Mouse (Mus musculus) monocyte, adult 5-6 weeks (primary cell): Measurements from ENCODE around the gene BC034090. TPM values are rescaled to one million over a fixed set of nuclear protein-coding genes. Genes with fewer than 3 reads are reported as not detected.

Experiments used
- ATAC-seq: fragments of 153-309, 156-312 bp; replicated peaks from 2 replicates; pipeline ENCODE4 v1.8.0; 2017; ENCODE audit warnings: mild to moderate bottlenecking; ENCODE audit not compliant: low TSS enrichment, insufficient number of reproducible peaks, severe bottlenecking, poor library complexity, low FRiP score
- total RNA-seq: library from RNA; stranded (forward); fragments of 200-1000, 200-491, 200-594 nt; gene quantifications from 3 replicates; pipeline ENCODE4 v1.2.3, GENCODE M21; 2017

BC034090 gene
- total RNA-seq, 1 experiment from 2014 or later, result 0.48 TPM

DNA sequence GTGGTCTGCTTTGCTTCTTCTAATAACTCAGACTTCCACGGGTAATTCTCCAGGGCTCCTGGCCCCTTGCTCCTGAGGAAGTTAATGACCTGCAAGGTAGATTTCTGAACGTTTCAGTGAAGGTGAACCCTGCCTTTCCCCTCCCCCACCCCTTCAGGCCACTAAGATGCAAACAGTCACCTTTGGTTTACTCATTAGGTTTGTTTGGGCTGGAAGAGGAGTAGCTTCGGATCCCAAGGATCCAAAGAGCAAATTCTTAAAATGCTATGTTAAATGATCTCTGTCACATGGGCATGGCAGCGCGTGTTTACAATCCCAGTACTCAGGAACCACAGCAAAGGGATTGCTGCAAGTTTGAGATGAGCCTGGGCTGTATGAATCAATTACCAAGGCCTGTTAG, 3.2 kb upstream of the BC034090 start:
- no peak for ATAC-seq

DNA sequence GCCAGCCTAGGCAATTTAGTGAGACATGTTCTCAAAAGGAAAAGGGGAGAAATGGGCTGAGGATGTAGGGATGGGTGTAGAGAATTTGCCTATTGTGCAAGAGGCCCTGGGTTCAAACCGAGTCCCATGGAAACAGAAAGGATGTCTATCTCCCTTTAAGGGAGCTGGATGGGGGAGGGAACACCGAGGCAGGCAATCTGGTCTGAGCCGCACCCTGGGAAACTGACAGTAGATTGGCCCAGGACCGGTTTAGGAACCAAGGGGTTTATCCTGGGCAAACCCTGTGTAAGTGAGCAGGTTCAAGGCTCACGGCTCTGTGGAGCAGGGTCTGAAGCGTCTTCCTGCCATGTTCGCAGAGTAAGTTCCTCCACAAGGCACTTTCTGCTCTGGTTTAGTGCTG, 1.3 kb upstream of the BC034090 start:
- no peak for ATAC-seq

DNA sequence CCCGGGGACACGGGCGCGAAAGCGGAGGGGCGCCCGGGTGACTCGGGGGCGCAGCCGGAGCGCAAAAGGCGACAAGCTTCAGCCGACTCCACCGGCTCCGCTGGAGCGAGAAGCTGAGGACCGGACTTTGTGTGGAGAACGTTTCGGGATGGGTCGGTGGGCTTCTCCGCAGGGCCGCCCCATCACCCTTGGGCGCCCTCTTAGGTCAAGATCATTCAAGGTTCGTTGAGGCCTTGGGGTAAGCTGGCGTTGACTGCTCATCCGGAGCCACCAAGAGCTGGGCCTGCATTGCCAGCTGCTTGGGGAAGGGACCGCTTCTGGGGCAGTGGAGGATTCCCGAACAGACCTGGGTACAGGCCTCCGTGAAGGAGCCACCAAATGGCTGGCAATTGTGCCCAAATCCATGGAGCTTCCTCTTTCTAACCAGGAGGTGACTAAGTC, 547 bp upstream of the BC034090 start:
- ATAC-seq, result no peak

DNA sequence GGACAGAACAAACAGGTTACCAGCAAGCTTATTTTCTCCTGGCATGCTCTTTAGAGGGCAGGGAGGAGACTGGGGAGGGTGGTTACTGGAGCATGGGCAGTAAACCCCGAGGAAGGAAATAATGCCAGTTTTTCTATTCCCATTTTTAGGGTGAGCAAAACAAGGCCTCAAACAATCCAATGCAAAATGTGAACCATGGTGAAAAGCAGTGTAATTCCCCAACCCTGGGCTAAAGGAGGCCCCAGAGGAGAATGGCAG, 1.8 kb downstream of the BC034090 start:
- no peak for ATAC-seq

DNA sequence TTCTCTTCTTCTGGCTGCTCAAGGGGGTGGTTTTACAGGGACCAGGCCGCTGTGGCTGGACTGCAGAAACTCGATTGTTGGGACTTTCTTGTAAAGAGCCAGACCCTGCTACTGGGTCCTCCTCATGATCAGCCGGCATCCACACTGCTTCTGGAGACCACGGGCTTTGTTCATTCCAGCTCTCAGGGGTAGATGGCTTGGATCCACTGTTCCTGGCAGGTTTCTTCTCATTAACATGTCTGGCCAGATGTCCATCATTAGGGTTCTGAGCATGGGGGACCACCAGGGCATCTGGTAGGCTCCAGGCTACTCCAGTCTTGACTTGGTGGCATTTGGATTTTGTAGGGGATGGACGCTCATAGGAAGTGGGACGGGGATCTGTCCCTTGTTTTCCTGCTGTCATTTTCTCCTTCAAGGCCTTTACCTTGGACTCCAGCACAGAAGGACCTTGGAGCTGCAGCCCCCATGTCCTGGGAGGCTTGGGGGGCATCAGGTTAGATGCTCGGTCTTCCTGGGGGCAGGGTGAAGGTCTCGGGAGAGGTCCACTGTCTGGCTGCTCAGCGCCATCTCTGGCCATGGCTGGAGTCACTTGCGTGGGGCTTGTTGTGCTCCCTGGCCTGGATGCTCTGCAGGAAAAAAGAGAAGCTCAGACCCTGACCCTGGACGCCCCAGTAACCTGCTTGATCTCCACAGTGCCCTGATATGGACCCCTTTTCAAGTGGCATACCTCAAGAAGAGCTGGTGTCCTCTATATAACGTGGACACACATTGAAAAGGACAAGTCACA, 2.4 kb downstream of the BC034090 start:
- ATAC-seq, result no peak

DNA sequence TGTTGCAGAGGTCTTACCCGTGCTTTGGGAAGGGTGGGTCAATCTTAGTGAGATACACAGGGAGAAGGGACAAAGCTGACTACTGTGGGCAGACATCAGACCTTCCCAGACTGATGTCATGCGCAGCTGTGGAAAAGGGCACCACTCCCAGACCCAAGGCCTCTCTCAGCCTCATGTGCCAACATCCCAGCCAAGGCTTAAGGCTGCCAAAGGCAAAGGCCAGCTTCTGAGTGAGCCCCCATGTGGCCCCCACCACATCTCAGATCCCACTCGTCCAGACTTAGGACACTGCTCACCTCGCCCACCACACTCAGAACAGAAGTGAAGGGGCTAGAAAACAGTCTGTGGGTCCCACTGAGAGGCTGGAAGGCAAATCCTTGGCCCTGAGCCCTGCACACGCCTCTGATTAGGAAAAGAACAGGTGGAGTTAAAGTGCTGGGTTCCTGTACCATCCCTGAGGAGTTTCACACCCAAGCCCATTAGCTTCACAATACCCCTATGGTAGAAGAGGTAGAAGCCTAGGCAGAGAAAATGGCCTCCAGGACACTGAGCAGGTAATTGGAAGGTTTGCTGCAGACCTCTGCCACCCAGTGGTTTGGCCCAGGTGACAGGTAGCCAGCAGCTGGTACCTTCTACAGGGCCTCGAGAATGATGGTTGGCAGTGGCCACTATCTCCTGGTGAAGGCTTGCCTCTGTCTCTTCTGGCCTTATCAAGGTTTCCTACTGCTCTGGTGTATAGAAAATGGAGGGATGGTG, 4.1 kb downstream of the BC034090 start:
- ATAC-seq, result no peak

DNA sequence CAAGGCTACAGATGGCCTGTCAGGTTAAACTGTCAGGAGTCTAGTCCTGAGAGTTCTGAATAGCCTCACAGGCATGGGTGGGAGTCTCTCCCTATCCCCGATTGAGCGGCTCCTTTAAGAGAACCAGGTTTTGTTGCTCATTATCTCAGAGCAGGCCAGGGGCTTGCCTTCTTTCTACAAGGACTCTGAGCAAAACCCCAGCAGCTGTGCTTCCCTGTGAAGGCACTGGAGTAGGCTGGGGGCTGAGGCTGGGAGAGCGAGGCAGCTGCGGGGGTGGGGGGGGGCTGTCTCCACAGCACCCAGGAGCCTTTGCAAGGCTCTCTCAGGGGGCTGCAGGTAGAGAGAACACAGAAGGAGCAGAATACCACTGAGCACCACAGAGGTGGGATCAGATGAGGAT, 5.1 kb downstream of the BC034090 start:
- ATAC-seq, result no peak

DNA sequence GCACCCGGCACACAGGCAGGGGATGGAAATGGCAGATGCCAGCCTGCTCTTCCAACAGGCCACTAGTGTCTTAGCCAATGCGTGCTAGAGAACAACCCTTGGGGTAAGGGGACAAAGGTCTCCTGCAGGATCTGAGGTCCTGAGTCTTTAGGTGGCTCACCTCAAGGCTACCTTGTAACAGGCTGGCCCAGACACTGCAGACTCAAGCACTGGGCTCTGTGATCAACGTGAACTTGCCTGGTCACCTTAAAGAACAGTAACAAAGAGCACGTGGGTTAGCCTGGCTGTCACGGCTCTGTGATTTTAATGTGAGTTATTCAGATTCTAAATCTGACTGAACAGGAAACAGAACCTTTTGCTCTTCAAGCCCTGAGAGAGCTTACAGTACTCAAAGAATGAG, 6.1 kb downstream of the BC034090 start:
- no peak for ATAC-seq

DNA sequence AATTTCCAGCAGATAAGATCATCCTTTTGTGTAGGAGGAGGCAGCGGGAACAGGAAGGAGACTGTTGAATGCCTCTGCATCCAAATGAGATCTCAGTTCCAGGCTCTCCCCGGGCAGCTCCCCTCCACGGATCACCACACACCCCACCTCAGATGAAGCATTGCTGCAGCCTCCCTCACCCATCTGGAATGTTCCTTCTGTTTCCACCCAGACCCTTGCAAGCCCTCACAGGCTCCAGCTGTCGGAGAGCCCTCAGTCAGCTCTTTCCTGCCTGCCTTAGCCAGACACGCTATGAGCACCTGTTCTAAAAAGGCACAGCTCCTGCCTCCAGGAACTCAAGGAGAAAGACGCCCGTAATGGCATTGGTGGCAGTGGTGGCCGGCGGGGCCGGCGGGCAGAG, 6.9 kb downstream of the BC034090 start:
- no peak for ATAC-seq

DNA sequence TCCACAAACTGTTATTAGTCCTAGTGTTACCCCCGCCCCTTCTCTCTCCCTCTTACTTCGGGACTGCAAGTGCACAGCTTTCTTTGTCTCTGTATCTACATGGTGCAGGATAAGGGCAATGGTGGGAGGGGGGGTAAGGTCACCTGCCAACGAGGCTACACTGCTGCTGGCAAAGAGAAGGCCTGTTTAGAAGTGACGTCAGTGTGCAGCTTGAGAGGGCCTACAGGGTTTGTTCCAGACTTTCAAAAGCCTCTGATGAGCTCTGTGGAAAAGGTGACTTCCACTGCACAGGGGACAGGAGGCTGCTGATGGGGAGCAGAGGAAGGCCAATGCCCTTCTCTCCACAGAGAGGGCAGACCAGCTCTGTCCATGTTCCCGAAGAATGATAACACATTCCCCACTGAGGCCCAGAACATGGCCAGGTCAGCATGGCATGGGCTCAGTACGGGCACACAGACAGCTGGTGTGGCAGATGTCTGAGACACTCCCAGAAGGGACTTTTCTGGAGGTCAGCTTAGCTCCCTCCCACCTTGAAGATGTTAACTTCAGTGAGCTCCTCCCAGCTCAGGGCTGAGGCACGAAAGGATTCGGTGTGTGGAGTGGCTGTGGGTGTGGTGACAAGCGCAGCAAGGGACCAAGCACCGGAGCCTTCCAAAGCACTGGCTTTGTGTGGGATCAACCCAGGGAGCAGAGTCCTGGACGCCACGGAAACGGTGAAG, 7.8 kb downstream of the BC034090 start:
- ATAC-seq, result no peak

DNA sequence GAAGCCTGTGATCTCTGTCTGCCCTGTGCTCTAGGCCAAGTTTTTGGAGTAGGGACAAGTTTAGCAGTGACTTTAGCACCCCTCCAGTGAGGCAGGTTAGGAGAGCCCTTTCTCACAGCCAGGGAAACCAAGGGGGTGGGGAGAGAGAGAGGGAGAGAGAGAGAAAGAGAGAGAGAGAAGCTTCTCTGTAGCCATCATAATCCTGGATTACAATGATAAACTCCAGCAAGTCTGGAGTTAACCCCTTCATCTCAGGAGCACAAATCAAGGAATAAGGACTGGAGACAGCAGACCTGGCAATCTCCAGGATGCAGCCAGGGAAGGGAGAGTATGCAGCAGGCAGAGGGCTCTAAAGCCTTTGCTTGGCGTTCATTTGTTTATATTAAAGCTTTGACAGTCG, 8.6 kb downstream of the BC034090 start:
- ATAC-seq, result no peak

DNA sequence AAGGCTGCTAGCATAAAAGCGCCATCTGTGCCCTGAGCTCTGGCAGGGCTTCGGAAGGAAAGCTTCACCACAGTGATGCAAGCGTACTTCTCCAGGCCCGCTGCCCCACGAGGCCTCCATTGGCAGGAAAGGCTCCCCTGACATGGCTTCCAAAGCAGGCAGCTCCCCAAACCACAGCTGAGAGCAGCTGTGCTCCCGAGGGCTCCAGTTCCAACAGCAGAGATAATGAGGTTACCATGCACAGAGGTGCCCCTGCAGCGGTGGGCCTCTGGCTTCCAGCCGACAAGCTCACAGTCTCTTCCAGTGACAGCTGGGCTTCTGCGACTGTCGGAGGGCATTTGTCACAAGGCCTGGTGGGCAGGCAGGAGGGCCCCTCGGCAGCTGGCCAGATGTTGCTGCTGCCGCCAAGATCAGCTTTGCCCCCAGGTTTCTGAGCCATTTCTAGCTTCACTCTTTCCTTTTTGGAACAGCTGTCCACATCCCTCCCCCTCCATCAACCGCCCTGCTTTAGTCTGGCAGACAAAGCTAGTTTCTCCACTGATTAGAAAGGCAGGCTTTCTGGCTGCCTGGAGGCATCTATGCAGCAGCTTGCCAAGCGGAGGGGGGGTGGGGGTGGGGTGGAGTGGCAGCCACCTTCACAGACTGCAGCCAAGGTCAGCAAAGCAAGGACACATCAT, 10.2 kb downstream of the BC034090 start:
- no peak for ATAC-seq

DNA sequence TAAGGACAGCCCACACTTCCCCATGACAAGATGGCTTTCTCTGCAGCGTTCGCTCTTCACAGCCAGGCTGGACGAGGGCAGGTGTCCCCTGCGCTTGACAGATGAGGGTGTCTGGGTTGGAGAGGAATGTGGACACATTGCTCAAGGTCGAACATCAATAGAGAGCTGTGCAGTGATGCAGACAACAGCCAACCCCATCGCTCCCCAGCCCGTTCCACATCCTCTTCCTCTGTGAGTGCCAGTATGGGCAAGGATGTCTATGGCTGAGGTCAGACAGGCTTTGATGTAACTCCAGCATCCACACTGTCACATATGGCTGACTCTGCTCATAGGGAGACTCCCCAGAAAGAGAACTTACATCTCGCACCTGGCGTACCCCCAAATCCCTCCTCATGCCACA, 10.9 kb downstream of the BC034090 start:
- ATAC-seq, result no peak

DNA sequence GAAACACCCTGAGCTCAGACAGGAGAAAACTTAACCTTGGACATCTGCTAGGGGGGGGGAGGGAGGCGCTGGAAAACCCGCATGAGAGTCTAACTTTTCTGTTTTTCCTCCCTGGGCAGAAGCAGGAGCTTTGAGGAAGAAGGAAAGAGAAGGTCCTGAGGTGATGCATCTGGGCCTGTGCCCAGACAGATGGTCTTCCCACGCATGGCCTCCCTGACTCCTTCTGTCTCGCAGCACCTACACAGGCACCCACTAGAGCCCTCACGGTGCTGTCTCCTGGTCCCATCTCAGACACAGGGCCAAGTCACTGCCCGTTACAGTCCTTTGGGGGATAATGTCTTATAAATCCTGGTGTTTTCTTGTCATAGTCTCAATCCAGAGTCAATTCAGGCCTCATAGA, 11.5 kb downstream of the BC034090 start:
- ATAC-seq, result no peak

DNA sequence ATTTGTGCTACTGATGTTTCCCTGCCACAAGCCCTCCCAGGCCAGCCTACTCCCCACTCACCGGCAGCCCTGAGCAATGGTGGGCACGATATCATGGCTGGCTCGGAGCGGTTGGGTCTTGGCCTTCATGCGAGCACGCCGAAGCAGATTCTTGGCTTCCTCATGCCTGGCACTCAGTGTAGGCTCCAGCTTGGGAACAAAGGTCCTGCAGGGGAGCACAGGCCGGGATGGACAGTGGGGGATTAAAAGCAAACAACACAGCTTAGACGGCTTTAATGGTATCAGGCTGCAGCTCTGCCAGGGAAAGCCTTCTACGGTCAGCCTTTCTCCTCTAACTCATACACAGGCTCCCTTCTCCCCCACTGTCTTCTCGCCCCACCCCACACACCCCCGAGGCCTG, 11.9 kb downstream of the BC034090 start:
- ATAC-seq, result no peak

DNA sequence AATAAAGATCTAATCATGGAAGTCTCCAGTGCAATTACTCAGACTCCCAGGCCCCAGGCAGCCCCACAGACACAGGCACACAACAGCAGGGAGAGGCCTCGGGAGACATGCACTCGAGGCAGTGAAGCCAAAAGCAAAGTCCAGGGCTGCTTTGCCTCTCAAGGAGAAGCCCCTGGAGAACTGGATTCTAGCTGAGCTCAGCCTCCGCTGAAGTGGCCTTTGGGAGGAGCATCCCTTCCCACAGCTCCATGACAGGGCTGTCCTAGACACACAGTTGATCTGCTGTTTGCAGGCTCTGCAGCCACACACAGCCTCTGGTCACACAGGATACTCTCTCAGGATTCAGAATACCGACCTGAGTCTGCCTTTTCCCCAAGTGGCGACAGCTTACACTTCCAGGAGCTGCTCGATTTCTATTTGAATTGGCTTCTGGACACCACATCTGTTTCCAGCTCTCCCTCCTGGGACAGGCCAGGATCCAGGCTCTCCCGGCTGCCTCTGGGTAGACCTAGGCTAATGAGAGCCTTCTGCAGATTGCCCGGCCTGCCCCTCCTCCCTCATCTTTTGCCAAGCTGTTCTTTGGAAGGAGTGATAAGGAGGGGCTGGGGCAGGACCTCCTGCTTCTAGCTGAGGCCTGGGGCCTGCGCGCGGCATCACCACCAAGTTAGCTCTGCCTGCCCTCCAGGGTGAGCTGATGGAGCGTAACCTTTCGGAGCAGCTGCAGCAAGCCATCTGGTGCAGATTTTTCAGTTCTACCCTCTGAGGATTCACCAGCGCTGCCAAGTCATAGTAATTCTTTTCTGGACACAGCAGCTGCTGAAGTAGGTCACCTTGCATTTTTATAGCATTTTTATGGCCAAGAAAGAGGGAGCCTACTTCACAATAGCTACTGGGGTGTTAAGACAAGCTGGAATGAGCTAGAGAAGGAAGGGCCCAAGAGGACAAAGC, 14.5 kb downstream of the BC034090 start:
- ATAC-seq, result no peak

DNA sequence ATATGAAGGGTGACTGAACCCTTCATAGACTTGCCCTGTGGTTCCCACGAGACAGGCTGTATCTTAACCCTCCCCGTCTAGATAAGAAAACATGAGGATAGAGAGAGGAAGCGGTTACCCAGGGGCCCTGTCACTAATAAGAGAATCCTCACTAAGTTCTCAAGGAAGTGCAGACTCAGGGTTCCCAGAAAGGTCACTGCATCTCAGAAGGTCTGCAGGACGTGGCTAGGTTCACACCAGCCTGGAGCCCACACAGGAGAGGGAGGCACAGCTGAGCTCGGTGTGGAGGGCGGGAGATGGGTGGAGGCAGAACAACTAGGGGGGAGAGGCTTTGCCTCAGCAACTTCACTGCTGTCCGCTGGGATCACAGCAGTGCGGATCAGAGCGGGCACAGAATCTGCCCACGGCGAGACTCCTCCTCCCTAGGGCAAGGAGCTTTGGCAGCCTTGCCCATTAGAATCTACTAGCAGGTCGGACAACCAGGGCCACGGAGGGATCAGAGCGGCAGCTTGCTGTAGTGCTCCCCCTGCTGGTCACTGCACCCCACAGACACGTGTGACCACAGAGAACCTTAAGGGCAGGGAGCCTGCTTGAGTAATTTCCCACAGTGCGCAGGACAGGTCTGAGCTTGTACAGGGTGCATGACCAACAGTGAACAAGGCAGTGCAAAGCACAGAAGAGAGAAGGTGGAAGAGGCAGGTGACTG, 20.2 kb downstream of the BC034090 start:
- ATAC-seq, result peak; percentile 76

DNA sequence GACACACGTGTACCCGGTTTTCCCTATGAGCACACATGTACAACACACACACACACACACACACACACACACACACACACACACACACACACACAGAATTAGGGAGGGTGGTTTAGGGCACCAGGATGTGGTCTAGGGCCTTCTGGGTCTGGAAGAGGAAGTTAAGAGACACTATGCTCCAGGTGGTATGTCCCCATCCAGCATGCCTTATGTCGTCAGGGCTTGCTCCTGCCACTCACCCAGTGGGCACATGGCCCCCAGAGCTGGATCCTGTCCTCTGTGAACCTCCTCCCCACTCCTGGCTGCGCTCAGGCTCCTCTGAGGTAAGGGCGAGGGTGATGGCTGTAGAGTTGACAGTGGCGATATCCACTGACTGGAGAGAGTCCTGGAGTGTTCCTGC, 21.2 kb downstream of the BC034090 start:
- ATAC-seq, result peak; percentile 46
